Mouse (Mus musculus): ENCODE results near the gene Mthfd2.

Mthfd2 gene

DNA sequence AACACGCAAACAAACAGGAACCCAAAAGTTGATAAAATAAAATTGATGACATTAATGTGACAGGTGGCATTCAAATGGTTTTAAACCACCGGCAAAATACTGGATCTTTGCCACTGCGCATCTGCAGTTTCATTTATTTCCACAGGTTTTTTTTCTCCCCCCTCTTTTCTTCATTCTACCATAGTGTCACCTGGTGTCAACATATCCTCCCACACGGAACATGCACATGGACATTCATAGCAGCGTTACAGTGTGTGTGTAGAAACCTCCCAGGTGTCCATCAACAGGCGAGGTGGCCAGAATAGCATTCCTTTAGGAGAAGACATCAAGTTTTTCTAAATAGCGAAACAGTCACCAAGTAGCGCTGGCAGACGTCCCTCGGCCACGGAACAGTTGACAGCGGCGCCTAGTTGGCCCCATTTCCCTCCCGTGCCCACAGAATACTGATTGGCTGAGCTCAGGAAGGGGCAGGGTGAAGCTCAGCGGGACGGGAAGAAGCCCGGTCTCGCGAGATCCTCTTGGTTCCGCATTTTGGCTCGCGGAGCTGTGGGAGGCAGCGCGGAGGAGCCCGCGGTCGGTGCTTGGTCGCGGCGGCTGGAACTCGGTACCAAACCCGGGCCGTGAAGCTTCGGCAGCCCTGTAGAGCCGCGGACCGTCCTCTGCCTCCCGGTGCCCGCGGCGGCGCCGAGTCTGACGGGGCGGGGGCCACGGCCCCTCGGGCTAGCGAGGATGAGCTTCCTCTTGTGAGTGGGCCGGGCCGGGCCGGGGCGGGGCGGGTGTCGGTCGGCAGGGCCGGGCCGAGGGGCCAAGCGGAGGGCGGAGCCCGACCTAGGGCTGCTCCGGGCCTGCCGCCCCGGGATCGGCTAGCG lies at the start of gene Mthfd2, which contains the start of gene Mob1a:
Gene Mthfd2 (minus strand): TSS at position 384 of the 869 bp plus-strand sequence.
Gene Mob1a (plus strand): TSS at position 492 of the 869 bp plus-strand sequence.
- DNase-seq (ENCODE audit: inconsistent age in 2 of 2, low spot score in 1 of 2) = peak; percentile 96 to 99

DNA sequence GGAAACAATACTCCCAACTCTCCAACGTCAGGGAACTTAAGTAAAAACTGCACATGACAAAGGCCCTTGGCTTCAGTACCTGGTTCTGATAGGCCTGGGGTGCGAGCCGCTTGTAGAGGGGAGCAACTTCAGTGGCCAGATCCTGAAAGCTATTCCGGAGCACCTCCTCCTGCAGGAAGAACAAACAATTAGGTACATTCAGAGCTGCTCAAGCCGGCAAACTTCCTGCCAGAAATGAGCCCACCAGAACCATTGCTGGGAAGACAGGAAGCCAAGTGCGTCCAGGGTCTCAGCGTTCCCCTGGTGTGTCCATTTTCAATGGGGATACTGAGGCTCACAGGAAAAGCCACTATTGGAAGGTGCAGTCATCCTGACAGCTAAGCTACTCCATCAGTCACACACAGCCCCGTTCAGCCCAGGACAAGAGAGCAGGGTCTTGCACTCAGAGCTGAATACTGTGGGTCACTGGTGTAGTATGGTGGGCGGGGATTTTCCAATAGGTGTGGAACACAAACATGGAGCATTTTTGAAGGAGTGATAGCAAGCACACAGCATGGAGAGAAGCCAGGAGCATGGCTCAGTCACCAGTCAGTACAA lies 48.1 kb upstream of the Mthfd2 start:
- DNase-seq (ENCODE audit: inconsistent age in 2 of 2, low spot score in 1 of 2) = no peak

DNA sequence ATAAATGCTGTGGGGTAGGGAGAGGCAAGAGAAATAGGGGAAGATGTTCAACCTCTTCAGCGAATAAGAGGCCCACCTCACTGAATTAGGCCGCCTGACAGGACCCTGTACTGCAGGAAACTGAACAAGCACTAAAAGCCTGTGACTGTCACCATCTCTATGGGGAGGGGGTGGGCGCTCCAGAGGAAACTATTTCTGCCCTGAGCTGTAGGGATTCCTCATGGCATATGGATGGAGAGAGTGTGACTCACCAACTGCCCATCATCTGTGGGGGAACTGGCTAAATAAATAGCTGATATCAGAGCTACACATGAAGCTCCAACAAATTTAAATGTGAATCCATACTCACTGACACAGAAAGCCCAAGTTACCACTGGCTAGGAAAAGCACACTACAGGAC lies 45.6 kb upstream of the Mthfd2 start:
- DNase-seq (ENCODE audit: inconsistent age in 2 of 2, low spot score in 1 of 2) = no peak

DNA sequence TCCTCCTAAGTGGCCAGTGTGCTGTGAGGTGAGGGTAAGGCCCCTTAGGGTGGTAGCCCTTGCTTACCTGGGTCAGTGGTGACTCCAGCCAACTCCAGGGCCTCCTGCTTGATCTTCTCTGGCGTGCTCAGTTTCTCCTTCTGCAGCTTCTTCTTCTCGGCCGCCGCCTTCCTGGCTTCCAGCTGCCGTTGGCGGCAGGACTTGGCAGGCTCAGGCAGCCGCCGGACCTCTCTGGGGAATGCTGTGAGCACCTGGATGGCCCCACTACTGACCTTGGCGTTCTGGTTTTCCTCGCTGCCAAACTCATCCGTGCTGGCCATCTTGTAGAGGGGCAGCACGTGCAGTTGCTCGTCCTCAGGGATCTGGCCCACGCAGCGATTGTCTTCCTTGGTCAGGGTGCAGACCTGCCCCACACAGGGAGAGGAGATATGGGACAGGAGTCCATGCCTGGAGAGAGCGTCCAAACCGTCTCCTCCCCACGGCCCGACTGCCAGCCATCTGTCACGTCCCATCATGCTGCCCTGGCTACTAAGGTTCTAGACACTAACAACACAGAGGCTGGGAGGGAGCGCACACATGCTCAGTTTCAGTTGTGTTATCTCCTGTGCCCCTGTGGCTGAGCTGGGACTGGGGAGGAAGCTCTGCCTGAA lies 44.7 kb upstream of the Mthfd2 start:
- DNase-seq (ENCODE audit: inconsistent age in 2 of 2, low spot score in 1 of 2) = no peak

DNA sequence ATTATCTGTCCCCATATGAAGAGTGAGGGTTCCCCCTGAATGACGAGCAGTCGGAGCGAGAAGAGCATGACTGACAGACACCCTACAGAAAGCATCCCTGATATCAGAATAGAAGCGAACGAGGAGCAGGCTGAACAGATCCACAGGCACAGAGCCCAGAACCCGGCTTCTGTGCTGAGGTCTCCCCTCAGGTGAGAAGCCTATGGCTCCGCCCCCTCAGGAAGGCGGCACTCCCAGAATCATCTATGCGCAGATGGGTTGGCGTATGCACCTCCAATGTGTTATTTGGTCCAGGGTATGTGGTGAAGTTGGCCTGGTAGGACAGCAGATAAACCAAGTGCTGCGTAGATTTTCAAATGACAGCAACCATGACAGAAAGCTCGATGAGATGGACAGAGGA lies 37.4 kb upstream of the Mthfd2 start:
- DNase-seq (ENCODE audit: inconsistent age in 2 of 2, low spot score in 1 of 2) = no peak

DNA sequence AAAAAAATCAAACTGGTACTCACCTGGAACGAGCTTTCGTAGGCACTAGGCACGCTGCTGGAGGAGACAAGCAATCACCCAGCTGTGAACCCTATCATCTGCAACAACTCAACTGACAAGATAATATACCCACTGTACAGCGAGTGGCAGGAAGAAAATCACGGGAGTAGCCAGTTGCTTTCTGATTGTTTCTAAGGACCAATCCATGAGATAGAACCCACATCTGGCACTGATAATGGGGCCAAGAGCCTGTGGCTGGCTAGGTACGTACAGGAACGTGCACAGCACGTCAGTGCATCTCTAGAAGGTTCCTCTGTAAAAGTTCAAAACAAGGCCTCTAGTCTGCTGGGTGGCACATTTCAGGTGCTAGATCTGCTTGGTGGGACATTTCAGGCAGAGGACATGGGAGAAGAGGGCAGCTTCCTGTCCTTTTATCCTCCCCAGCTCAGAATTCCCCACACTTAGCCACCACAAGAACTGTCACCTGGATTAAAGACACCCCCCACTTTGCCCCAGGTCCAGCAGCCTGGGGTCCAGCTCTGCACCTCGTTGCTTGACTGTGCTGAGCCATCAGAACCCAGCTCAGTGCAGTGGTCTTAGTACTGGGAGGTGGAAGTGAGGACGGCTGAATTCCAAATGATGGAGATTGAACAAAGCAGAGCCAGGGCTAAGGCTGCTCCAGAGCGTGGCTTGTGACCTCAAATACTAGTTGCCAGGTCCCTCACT lies 36.0 kb upstream of the Mthfd2 start:
- no peak for DNase-seq (ENCODE audit: inconsistent age in 2 of 2, low spot score in 1 of 2)

DNA sequence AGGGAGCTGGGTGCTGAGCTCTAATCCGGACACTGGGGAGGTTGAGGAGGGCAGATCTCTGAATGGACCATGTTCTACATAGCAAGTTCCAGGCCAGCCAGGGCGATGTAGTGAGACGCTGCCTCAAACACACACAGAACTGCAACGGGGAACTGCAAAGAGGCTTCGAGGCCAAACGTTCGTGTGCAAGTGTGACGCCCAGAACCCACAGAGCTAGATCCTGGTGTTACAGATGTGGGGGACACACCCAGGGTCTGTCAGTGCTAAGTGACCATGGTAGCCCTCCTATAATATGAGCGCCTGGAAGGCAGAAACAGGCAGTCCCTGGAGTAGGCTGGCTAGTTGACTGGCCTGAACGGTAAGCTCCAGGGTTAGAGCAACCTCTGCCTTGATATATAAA lies 31.7 kb upstream of the Mthfd2 start:
- no peak for DNase-seq (ENCODE audit: inconsistent age in 2 of 2, low spot score in 1 of 2)

DNA sequence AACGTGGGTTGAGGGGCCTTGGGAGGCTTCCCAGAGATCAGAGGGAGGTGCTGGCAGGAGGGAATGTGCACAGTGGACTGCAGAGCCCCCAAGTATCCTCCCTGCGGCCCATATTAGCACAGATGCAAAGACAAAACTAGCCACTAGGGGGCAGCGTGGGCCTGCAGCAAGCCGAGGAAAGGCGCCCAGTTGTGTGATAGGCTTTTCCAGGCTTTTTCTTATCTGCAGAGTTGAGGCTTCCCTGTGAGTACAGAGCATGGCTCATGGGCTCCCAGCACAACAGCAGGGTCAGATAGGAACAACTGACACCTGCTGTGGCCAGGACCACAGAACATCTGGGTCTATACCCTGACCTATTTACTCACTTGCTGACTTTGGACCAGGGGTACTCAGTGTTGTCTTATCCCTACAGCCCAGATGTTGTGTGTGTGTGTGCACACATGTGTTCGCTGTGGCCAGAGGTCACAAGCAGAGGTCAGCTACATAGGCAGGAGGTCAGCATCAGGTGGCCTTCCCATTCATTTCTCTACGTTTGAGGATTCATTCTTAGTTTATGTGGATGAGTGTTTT lies 30.9 kb upstream of the Mthfd2 start:
- peak; percentile 80 to 94 for DNase-seq (ENCODE audit: inconsistent age in 2 of 2, low spot score in 1 of 2)

DNA sequence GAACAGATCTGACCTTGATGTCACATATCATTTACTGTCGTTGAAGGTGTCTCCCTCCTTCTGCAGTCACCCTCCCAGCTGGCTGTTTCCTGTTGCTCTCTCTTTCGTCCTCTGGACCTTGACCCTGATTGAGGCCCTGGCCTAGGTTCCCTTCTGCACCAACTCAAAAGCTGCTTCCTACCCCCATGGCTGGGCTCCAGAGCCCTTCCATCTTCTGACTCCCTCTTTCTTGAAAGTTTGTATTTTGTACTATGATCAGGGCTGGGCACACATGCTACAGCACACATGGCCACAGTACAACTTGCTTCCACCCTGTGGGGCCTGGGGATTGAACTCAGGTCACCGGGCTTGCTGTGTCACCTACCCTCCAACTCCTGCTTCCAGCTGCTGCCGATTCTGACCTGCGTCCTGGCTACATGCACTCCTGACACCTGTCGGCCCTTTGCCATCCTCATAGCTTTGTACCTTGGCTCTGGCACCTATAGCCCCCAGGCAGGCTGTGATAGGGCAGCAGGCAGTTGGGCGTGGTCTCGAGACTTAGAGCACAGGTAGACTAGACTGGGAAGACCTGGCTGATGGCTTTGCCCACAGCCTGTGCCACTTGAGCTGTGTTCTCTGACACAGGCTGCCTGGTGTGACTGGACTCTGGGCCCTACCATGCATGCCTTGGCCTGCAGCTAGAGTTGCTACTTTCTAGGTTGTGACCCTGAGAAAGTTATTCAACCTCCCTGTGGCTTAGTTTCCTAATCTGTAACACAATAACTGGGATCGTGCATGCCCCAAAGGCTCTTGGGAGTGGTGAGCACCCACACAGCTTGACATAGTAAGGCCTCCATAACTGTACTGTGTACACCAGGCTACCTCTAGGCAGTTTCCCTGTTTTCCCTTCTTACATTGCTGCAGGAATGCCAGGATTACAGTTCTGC lies 29.4 kb upstream of the Mthfd2 start:
- DNase-seq (ENCODE audit: inconsistent age in 2 of 2, low spot score in 1 of 2) = peak in 1 of 2 experiments; percentile 66

DNA sequence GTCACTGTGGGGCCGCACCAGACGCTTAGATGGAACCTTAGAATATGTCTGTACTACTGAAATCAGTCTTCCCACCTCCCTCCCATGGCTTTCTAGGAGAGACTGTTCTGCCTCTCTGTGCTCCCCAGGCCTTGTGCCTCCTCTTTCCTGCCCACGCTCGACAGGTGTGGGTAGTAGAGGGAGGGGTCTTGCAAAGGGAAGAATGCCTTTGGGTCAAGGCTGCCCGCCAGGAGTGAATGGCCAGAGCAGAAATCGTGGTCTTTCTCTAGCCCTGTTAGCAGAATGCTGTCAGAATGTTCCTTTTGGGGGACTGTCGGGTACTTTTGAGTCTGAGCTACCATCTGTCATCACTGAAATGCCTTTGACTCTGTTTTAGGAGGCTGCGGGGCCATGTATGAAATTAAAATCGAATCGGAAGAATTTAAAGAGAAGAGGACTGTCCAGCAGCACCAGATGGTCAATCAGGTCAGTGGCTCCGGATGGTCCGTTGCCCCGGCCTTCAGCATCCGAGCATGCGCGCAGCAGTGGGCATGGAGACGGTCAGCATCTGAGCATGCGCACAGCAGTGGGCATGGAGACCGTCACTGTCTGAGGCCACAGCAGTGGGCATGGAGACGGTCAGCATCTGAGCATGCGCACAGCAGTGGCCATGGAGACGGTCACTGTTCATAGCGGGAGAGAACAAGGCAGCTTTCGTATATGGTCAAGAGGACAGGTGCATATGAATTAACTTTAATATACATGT lies 27.1 kb upstream of the Mthfd2 start:
- DNase-seq (ENCODE audit: inconsistent age in 2 of 2, low spot score in 1 of 2) = no peak

DNA sequence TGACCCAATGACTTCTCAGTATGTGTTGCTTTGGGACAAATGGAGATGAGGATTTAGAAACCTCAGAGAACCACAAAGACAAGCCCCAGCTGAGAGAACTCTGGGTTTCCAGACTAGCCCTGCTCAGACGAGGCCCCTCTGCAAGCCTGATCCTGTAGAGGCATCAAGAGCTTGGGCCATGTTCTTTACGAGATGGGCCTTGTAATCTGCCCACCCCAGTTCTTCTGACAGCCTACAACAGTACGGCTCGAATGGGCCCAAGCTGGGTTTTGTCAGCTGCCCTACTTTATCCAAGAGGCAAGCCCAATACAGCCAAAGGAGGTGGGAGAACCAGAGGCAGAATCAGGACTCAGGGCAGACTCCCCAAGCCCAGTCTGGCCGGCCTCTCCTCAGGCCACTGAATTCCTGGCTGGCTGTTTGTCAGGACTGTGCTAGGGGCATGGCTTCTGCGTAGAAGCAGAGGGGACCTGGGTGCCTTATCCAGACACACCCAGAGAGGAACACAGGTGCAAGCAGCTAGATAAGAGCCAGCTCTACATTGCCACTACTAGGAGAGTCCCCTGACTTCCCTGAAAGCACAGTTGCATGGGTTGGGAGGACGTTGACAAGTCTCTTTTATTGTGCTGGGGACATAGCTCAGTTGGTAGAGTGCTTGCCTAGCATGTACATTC lies 25.9 kb upstream of the Mthfd2 start:
- DNase-seq (ENCODE audit: inconsistent age in 2 of 2, low spot score in 1 of 2) = no peak

DNA sequence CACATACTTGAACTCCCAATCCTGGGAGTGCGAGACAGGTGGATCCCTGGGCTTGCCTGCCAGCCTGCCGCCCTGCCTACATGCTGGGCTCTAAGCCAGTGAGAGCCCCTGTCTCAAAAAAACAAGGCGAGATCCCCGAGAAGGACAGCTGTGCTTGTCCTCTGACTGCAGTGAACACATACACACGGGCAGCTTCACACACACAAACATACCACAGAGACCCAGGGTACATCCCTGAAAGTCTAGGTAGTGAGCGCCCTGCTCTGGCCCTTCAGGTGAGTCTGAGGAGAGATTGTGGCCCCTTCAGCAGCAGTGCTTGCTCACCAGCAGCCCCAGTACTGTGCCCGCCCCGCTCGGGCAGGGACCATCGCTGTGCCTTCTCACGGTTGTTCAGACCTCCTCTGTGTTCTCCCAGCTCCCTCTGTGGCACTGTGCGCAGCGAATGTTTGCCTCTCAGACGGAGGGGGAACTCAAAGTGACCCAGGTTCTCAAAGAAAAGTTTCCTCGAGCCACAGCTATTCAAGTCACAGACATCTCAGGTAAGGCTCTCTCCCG lies 25.2 kb upstream of the Mthfd2 start:
- no peak for DNase-seq (ENCODE audit: inconsistent age in 2 of 2, low spot score in 1 of 2)

DNA sequence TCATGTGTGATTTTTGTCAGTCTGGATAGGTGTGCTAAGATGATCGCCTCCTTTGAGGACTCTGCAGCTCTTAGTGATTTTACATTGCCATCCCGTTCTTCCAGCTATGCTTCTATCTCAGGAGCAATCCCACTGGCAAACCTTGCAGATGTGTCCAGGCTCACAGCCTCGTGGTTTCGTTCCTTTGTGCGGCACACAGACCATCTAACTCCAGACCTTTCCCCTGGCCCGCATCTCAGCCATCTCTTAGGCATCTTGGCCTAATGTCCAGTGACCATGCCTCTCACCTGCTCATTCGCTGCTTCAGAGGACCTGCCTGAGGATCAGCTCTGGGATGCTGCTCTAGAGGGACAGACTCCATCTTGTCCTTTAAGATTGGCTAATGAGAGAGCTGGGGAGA lies 24.5 kb upstream of the Mthfd2 start:
- DNase-seq (ENCODE audit: inconsistent age in 2 of 2, low spot score in 1 of 2) = peak in 1 of 2 experiments; percentile 31

DNA sequence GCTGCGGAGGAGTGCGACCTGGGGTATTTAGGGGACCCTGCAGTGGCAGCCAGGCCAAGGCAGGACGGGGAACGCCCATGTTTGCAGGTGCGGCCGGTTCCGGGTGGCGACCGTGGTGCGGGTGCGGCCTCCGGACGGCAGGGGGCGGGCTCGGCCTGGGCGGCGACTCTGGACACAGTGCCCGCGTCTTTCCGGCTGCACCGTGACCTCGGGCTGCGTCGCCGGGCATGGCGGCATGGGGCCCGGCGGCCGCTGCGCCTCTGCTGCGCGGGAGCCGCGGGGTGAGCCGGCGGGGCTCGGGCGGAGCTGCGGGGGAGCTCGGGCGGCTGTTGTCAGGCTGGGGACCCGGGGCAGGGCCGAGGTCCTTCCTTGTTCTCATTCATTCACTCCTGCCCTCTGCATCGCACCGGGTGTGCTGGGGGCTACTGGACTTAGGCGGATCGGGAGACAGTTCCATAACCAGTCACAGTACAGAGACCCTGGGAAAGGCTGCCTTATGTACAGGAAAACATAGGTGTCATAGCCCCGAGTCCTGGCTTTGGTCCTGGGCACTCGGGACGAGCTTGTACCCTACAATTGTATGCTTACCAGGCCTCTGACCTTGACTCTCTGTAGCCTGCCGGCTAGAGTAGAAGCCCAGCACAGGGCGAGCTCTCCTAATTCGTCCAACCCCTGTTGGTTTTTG lies 23.7 kb upstream of the Mthfd2 start:
- DNase-seq (ENCODE audit: inconsistent age in 2 of 2, low spot score in 1 of 2) = peak; percentile 91 to 97

DNA sequence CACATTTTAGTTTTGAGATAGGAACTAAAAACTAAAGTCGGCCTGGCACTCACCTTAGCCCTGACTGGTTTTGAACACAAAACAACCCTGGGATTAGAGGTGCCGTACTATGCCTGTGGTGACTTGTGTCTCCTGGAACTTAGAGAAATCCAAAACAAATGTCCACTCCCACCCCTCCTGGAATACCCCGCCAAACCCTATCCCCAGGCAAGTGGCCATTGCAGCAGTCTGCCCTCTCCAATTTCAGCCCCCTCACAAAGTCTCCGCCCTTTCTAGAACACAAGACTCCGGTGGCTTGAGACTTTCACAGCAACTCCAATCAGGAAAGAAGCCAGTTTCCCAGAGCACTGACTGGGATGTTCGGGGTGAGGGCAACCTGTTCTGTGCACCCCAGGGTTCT lies 23.2 kb upstream of the Mthfd2 start, which contains the start of gene Bola3:
Gene Bola3 (plus strand): TSS at position 275 of the 400 bp plus-strand sequence.
- no peak for DNase-seq (ENCODE audit: inconsistent age in 2 of 2, low spot score in 1 of 2)

DNA sequence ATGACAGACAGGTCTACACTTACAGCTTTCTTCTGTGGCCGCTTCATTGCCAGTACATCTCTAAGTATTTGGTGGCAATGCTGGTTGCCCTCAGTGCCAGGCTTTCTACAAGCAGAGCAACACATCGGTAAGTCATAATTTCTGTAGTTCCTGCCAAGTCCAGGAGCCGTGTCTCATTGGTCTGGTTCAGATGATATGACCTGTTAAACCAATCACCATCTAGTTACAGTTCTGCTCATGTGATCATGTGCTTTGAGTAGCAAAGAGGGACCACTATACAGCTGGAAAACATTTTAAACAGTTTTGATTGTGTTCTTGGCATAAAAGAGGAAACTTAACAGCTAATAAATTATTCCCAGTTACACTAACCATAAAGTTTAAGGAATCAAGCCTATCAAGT lies 22.2 kb upstream of the Mthfd2 start:
- peak in 1 of 2 experiments; percentile 35 for DNase-seq (ENCODE audit: inconsistent age in 2 of 2, low spot score in 1 of 2)

DNA sequence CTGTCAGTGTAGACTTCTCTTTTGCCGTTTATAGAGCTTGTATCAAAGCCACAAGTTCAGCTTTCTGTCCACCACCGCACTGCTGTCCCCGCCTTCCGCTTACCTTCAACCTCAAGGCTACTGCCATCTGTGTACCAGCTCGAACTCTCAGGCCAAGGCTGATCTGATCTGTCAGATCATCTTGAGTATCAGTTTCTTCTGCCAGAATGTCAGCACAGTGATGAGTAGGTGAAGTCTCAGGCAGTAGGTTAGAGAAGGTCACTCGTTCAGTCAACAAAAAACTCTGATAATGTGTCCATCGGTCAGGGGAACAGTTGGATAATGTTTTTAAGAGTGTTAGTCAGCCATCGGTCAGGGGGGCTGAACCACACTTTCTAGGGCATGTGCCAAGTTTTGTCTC lies 19.6 kb upstream of the Mthfd2 start:
- DNase-seq (ENCODE audit: inconsistent age in 2 of 2, low spot score in 1 of 2) = peak; percentile 73 to 87

DNA sequence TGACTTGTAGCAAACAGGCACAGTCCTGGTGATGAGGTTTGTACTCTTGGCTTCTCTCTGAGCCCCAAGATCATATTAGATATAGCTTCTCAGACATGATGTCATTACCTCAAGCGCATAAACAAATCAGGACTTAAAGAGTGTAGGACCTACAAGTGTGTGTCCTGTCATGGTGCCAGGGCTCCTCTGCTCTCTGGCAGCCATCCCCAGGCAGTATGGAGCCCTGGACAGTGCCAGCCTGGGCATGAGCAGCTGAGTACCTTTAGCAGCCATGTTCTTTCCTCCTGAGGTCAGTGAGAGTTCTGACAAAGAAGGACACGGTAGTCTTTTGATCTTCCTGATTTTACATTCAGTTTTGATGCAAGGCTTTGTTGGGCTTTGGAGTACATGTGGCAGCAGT lies 17.2 kb upstream of the Mthfd2 start:
- no peak for DNase-seq (ENCODE audit: inconsistent age in 2 of 2, low spot score in 1 of 2)

Data from adrenal gland, adult (tissue).